Mouse (Mus musculus) layer of hippocampus, adult 9-10 months (tissue): ENCODE data around the gene Gba2.
"Not testable (repeated sequence)": the region's sequence is repeated elsewhere in the genome, so short reads cannot be mapped to it uniquely, and the experiment has no call there.

ENCODE experiments used
- DNase-seq: peaks from one replicate; pipeline ENCODE4 v3.0.0; 2022; ENCODE audit warnings: low spot score

The Gba2 gene

DNA sequence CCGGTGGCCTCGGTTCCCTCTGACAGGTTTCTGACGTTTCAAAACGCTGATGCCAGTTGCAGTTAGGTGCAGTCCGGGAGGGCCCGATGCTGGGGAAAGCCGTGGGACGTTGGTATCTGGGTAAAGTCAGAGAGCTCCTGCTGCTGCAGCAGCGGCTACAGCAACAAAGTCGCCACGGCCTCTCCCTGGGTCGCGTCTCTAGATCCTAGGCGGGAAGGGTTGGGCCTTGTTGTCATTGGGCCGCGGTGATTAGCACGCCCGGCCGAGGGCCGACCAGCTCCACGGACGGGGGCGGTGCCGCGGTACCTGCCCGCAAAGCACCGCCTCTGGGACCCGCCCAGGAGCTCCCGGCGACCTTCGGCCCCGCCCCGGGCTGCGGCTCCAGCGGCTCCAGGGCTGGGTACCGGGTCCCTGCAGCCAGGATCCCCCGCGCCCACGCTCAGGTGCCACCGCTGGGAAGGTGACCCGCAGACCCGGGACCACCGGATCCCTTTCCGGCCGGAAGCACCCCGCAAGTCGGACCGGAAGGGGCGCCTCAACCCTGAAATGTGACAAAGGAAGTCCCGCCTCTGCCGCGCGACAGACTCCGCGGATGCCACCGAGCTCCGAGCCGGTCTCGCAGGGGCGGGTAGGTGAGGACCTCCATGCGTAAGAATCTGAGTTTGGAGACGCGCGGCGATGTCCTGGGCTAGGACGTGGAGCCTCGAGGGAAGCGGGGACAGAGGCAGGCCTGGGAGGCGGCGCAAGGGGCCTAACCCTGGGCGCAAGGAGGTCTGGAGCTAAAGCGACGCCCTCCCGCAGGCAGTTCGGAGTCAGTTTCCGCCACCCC lies at the start of gene Gba2, which contains the start of gene Rgp1:
TSS of gene Gba2 (minus strand) at position 498 of the 829 bp plus-strand sequence.
TSS of gene Rgp1 (plus strand) at position 340 of the 829 bp plus-strand sequence.
- DNase-seq: peak; percentile 68

DNA sequence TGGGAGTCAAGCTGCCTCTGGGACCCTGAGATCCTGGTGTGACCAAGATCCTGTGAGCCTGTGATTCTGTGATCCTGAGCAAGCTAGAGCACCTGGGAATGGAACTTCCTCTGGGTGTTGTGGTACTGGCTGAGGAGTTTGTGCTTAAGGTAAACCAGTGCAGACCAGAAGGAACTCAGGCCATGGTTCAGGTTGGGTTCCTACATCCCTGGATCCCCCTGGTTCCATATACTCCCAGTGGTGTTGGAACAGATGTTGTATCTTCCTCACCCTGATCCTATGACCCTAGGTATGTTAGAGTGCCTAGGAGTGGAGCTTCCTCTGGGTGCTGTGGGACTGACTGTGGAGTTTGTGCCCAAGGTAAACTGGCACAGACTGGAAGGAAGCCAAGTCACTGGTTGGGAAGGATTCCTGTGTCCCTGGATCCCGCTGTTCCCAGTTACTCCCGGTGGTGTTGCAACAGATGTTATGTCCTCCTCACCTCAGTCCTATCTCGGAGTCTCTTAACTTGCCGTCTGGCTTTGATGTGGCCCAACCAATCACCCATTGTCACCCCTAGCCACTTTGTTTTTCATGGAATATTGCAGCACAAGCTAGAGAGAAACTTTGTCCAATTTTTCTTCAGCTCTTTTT lies 41.6 kb upstream of the Gba2 start:
- DNase-seq: no peak

DNA sequence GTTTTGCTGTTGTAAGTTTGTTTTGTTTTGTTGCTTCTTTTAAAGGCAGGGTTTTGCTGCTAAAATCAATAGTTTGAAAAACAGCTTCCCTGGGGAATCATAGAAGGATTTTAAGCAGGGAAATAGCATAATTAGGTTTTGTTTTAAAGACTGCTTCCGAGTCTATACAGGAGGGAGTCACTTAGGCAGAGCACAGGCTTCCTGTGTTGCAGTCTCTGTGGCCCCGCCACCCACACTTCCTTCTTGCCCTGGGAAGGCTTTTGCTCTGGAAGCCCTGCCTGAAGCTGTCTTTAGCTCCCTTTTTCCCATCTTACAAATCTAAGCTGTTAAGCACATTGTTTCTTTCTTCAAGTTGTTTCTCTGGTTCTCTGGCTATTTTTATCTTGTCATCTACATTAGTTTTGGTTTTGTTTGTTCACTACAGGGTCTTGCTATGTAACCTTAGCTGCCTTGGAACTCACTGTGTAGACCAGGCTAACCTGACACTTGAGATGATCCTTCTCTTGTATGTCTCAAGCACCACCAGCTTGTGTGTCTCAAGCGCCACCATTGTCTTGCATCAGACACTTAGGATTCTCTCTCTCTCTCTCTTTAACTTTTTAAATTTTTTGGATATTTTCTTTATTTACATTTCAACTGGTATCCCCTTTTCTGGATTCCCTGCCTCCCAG lies 34.5 kb upstream of the Gba2 start:
- no peak for DNase-seq

- no peak for DNase-seq
These were observed 33.9 kb upstream of the Gba2 start for GRCm38 (mm10) chr4:43612534-43612933.

DNA sequence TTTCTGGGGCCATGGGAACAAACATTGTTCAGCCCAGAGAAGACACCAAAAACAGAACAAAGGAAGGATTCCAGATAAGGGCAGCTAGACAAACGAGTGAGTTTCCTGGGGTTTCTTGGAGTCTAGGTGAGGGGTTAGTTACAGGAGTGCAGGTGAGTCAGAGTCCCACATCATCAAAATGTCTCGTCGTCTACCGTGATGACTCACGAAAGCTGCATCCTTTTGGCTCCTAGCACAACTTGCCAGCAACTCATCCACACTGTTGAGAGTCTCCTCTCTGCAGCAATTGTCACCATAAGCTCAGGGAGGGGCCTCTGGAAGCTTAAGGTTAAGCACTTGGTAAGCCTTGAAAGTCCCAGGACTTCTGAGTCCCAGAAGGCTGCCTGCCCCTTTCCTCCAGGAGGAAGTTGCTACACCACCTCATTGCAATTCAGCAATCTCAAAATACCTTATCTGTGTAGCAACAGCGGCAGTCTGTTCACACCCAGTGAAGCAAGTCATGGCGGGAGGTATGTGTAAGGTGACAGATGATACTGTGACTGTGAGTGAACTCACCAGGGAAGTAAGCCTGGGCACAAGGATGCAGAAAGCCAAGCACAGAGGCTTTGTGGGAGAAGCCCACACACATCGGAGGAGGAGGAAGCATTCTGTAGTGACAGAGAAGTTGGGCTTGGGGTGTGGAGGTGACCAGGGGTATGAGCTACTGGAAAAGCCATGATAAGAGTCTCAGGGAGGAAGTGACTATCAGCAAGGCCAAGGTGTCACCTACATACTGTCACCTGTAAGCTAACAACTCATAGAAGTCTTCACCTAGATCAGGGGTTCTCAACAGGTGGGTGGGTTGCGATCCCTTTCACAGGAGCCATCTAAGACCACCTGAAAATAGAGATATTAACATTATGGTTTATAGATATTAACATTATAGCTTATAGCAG lies 26.3 kb upstream of the Gba2 start:
- no peak for DNase-seq

GRCm38 (mm10) chr4:43604099-43604498 lies 25.4 kb upstream of the Gba2 start:
- no peak for DNase-seq

GRCm38 (mm10) chr4:43600195-43600934 lies 21.7 kb upstream of the Gba2 start:
- DNase-seq: no peak

DNA sequence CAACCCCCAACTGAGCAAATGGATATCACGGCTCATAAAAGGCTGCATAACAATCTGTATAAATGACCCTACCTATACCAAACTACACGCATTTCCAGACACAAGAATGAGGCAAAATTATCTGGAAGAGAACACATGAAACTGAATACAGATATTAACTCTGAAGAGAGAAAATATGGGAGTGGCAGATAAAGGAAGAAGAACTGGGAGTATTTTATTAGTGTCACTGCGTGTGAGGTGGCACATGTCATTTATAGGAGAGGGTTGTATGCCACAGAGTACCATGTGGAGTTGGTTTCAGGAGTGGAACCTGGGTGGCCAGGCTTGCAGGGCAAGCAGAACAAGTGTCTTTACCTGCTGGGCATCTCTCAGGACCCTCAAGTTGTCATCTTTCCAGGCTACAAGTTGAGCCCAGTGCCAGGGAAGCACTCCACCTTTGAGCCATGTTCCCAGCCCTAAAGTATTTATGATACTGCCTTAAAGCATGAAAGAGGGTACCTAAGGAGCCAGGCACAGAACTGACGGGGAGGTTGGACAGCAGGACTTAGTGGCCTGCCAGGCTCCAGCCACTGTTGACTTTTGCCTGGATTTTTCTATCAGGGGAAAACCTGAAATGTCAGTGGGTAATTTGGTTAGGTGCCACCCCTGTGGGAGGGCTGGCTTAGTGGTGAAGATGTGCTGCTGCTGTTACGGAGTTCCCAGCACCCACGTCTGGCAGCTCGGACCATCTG lies 20.1 kb upstream of the Gba2 start:
- DNase-seq: no peak

GRCm38 (mm10) chr4:43598200-43598599 lies 19.5 kb upstream of the Gba2 start:
- no peak for DNase-seq

GRCm38 (mm10) chr4:43596597-43596996 lies 17.9 kb upstream of the Gba2 start:
- DNase-seq: not testable (repeated sequence)

DNA sequence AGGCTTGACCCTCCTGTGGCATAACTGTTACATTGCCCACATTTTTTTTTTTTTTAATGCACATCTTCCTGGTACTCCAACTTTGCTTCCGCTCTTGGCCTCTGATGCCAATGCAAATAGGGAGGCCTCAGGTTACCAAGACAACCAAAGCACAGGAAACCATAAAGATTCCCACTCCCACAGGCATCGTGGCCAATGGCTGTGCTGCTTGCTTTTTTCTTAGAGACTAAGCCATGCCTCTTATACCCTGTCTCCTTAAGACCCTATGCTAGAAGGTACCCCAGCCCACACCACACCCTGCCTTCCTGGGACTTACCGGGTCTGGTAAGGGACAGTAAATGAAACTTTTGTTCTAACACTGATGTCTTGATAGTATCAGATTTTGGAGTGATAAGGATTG lies 14.8 kb upstream of the Gba2 start:
- DNase-seq: no peak

GRCm38 (mm10) chr4:43591961-43592360 lies 13.3 kb upstream of the Gba2 start:
- no peak for DNase-seq

GRCm38 (mm10) chr4:43591543-43591942 lies 12.9 kb upstream of the Gba2 start:
- no peak for DNase-seq

- DNase-seq: no peak
These were observed 9.0 kb upstream of the Gba2 start for GRCm38 (mm10) chr4:43587681-43588080.

GRCm38 (mm10) chr4:43586411-43586810 lies 7.7 kb upstream of the Gba2 start:
- DNase-seq: no peak

DNA sequence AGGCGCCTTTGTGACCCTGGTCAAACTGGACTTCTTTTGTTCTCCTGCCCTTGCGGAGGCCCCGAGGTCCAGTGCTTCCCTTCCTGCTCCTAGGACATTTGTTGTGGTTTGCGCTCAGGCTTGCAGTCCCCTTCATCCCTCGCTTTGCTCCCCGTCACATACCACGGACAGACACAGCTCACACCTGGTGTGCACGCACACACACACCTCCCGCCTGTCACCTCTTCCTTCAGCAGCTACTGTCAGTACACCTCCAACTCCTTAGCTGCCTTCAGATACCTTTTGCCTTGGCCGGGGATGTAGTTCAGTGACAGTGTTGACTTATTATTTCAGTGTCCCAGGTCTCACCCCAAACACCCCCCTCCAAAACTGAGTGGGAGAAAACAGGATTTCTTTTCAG lies 7.0 kb upstream of the Gba2 start:
- no peak for DNase-seq

GRCm38 (mm10) chr4:43584444-43585416 lies 6.1 kb upstream of the Gba2 start, which contains the start of gene Msmp:
TSS of gene Msmp (minus strand) at chr4:43584494.
- DNase-seq: no peak

DNA sequence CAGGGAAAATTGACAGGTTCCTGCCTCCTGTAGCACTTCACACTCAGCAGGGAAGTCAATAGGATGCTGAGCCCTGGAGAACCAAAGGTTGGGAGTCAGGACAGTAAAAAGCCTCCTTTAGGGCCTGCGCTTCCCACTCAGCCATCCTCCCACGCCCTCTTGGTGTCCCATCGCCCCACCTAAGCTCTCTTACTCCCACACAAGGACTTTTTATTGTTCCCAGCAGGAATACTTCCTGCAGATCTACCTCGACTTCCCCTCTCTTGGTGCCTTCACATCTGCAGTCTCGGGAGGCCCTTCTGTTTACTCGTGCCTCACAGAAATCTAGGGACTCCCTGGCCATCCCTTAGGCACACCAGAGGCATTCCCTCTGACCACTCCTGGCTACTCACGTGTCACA lies 4.7 kb upstream of the Gba2 start:
- no peak for DNase-seq

- no peak for DNase-seq
These were observed 3.6 kb upstream of the Gba2 start for GRCm38 (mm10) chr4:43582241-43582640.
